Mouse (Mus musculus) heart, embryonic 15.5 days (tissue): Measurements from ENCODE around the gene Slc6a1. TPM values are rescaled to one million over a fixed set of nuclear protein-coding genes. Genes with fewer than 3 reads are reported as not detected.

ENCODE experiments used
- ATAC-seq: fragments of 200-750 bp; cut with Nextera tagmentation; replicated peaks from 2 replicates; pipeline ENCODE4 v1.8.0; 2017; ENCODE audit warnings: low read depth, moderate TSS enrichment; ENCODE audit not compliant: insufficient number of reproducible peaks, insufficient read depth, low FRiP score
- H3K27ac ChIP-seq: fragments of 300-500 bp; sonication (generic); 2 replicates; pipeline ENCODE4 v1.5.1; 2015; ENCODE audit warnings: mild to moderate bottlenecking, inconsistent platforms
- H3K27me3 ChIP-seq: fragments of 300-500 bp; sonication (generic); 2 replicates; pipeline ENCODE4 v1.6.1; 2015; ENCODE audit warnings: inconsistent platforms
- H3K36me3 ChIP-seq: fragments of 300-500 bp; sonication (generic); 2 replicates; pipeline ENCODE4 v1.6.1; 2015; ENCODE audit warnings: mild to moderate bottlenecking, inconsistent platforms
- H3K4me1 ChIP-seq: fragments of 300-500 bp; sonication (generic); replicated peaks from 2 replicates; pipeline ENCODE4 v1.6.1; 2015; ENCODE audit warnings: inconsistent platforms
- H3K4me2 ChIP-seq: fragments of 300-500 bp; sonication (generic); 2 replicates; pipeline ENCODE4 v1.6.1; 2015; ENCODE audit warnings: inconsistent platforms, mild to moderate bottlenecking, moderate library complexity
- H3K4me3 ChIP-seq: fragments of 300-500 bp; sonication (generic); 2 replicates; pipeline ENCODE4 v1.5.1; 2015; ENCODE audit warnings: mild to moderate bottlenecking, inconsistent platforms
- H3K9ac ChIP-seq: fragments of 300-500 bp; sonication (generic); 2 replicates; pipeline ENCODE4 v1.6.1; 2015; ENCODE audit warnings: mild to moderate bottlenecking, inconsistent platforms
- H3K9me3 ChIP-seq: fragments of 300-500 bp; sonication (generic); replicated peaks from 2 replicates; pipeline ENCODE4 v1.6.1; 2016; ENCODE audit warnings: inconsistent platforms
- WGBS: fragments of 180-500 bp; shearing (Covaris S2); methylation state at CpG from one replicate; pipeline ENCODE4 v1.1.7; 2015; ENCODE audit warnings: mixed read lengths; 5-methylcytosine and 5-hydroxymethylcytosine counted together
- polyA plus RNA-seq: library from polyadenylated mRNA; unstranded; fragments of >200 nt; fragmentation: Nextera tagmentation; extraction: Ambion mirVana; gene quantifications from 2 replicates; pipeline ENCODE4 v1.2.1, GENCODE M21; 2015

Slc6a1 gene
- polyA plus RNA-seq, 1 experiment from 2014 or later = 0.16 TPM

DNA sequence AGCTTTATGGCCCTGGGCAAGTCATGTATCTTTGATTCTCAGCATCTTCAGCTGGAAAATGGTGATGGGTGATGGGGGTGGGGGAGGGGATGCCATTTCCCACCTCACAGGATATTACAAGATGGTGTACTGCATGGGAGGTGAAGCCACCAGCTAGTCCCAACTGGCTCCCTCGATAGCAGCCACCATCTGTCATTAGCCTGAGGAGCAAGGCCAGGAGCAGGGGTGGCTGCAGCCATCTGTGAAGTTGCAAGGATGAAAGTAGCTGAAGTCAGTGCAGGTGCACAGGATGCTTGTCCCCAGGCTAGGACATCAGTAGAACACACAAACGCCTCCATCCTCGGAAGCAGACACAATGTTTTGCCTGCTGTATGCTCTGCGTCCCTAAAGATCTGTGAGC, 8.5 kb downstream of the Slc6a1 start:
- Histone ChIP-seq H3K27ac (no peak overlapping the region), H3K4me2 (no peak overlapping the region), H3K4me1 (no peaks in the 10 kb centered on the region), H3K4me3 (no peak overlapping the region), H3K27me3 (peaks cover 67% of the 10 kb centered on the region), H3K36me3 (no peaks in the 10 kb centered on the region), H3K9ac (no peak overlapping the region), H3K9me3 (no peaks in the 10 kb centered on the region)
- WGBS = 49% methylated on average over 4 of the region's 4 CpGs
- ATAC-seq = no peak

DNA sequence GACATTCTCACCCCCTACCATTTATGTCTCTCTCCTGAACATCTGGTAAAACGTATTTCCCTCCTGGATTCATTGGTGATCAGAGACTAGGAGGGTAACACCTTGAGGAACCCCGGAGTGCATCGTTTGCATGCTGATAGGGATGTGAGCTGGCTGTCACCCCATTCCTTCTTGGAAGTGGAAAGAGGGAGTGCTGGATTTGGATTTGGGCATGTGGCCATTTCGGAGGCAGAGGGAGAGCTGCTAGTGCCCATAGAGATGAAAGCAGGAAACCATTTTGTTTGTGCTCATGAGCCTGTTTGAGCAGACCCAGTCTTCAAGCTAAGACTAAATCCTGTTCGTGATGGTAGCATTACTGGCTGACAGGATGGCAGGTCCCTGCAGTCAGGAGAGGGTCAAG, 9.0 kb downstream of the Slc6a1 start:
- no peak overlapping the region for H3K9ac ChIP-seq
- WGBS = 52% methylated on average over 5 of the region's 5 CpGs
- ATAC-seq = no peak
- no peaks in the 10 kb centered on the region for H3K36me3 ChIP-seq
- no peaks in the 10 kb centered on the region for H3K9me3 ChIP-seq
- no peak overlapping the region for H3K27ac ChIP-seq
- no peaks in the 10 kb centered on the region for H3K4me1 ChIP-seq
- peaks cover 62% of the 10 kb centered on the region for H3K27me3 ChIP-seq
- no peak overlapping the region for H3K4me2 ChIP-seq
- no peak overlapping the region for H3K4me3 ChIP-seq

DNA sequence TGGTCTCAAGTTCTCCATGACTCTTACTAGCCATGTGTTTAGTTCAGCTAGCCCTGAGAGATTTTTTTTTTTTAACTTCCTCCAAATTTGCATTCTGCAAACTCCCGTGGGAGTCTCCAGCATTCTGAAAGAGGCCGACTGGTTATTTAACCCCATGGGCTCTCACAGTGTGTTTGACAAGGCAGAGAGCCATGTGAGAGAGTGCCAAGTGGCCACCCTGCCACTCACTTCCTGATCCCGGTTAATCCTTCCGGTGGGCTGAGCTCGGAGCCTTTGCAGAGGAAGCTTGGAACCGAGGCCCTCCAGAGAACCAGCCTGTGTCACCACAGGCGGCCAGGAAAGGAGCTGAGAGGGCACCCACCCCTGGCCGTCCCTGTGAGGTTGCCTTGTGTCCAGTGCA, 11.1 kb downstream of the Slc6a1 start:
- H3K27ac ChIP-seq = no peak overlapping the region
- ATAC-seq = no peak
- H3K4me3 ChIP-seq = no peak overlapping the region
- H3K9ac ChIP-seq = no peak overlapping the region
- no peaks in the 10 kb centered on the region for H3K9me3 ChIP-seq
- H3K36me3 ChIP-seq = no peaks in the 10 kb centered on the region
- WGBS = 25% methylated on average over 8 of the region's 8 CpGs
- H3K4me1 ChIP-seq = no peaks in the 10 kb centered on the region
- peaks cover 46% of the 10 kb centered on the region for H3K27me3 ChIP-seq
- H3K4me2 ChIP-seq = no peak overlapping the region

DNA sequence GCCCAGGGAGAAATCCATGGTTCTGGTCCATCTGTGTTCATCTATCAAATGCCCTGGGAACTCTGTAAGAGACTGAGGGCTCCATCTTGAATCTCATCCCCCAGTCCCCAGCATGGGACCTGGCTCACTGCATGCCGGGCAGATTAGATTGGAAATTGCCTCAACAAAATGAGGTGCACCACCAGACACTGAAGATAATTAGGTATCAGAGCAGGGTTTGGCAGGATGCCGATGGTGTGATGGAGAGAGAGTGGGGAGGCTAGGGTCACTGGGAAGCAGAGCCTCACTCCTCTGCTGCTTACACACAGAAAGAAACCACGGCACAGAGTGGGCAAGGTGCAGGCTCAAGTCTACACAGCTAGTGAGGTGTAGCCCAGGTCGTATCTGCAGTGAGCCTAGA, 12.7 kb downstream of the Slc6a1 start:
- no peak overlapping the region for H3K9ac ChIP-seq
- no peaks in the 10 kb centered on the region for H3K36me3 ChIP-seq
- H3K4me2 ChIP-seq = no peak overlapping the region
- no peak for ATAC-seq
- 85% methylated on average over 4 of the region's 4 CpGs for WGBS
- H3K27ac ChIP-seq = no peak overlapping the region
- no peak overlapping the region for H3K4me3 ChIP-seq
- no peaks in the 10 kb centered on the region for H3K4me1 ChIP-seq
- no peaks in the 10 kb centered on the region for H3K9me3 ChIP-seq
- peaks cover 32% of the 10 kb centered on the region for H3K27me3 ChIP-seq

DNA sequence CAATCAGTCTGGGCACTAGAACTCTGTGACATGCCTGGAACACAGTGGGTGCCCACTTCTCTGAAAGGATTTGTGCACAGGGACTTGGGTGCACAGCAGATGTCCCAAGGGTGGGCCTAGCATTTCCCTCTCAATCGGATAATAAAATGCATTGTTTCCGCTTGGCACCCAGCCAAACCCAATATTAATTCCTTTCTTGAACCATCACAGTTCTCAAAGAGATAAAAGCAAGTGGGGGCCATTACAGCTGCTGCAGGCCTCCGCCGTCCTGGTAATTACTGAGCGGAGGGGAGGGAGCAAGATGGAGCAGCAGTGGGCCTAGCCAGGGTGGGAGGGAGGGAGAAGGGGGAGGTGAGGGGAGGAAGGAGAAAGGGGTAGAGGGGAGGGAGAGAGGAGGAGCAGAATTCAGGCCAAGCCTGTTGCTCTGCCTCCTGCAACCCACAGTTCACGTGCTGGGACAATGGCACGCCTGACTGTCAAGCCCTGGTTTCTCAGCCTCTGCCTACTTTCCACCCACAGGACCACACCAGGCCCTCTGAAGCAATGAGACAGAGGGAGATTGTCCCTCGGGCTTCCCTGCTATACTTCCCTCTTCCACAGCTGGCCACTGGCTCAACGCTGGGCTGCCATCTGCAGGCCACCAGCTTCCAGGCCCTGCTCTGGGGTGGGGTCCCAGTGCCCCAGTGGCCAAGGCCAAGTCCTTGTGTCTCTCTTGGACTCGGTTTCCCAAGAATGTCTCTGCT, 15.0 kb downstream of the Slc6a1 start:
- H3K9ac ChIP-seq = no peak overlapping the region
- no peak overlapping the region for H3K4me3 ChIP-seq
- H3K27ac ChIP-seq = no peak overlapping the region
- H3K4me2 ChIP-seq = no peak overlapping the region
- WGBS = 53% methylated on average over 10 of the region's 10 CpGs
- H3K4me1 ChIP-seq = no peaks in the 10 kb centered on the region
- peaks cover 8% of the 10 kb centered on the region for H3K27me3 ChIP-seq
- no peak for ATAC-seq
- no peaks in the 10 kb centered on the region for H3K9me3 ChIP-seq
- no peaks in the 10 kb centered on the region for H3K36me3 ChIP-seq

DNA sequence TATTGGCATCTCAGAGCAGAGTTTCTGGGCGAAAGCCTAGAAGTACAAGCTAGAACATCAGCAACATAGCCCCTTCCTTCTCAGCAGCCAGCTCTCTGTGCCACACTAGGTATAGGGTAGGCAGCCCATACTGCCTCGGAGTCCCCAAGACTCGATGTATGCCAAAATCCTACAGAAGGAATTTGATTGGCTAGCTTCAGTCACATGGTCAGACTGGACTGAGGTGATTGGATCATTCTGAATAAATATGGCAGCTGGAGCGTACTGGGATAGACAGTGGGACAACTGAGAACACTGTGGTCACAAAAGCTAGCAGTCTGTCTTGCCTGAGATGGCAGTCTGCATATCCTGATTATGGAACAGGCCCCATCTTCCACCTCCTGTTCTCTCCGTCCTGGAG, 17.3 kb downstream of the Slc6a1 start:
- peaks cover 6% of the 10 kb centered on the region; the same call in 1 of the 2 replicates for H3K27me3 ChIP-seq
- WGBS = 81% methylated on average over 5 of the region's 5 CpGs
- H3K9ac ChIP-seq = no peak overlapping the region
- no peaks in the 10 kb centered on the region for H3K9me3 ChIP-seq
- no peak overlapping the region for H3K4me2 ChIP-seq
- no peak for ATAC-seq
- no peaks in the 10 kb centered on the region for H3K36me3 ChIP-seq
- H3K27ac ChIP-seq = no peak overlapping the region
- no peaks in the 10 kb centered on the region for H3K4me1 ChIP-seq
- H3K4me3 ChIP-seq = no peak overlapping the region

DNA sequence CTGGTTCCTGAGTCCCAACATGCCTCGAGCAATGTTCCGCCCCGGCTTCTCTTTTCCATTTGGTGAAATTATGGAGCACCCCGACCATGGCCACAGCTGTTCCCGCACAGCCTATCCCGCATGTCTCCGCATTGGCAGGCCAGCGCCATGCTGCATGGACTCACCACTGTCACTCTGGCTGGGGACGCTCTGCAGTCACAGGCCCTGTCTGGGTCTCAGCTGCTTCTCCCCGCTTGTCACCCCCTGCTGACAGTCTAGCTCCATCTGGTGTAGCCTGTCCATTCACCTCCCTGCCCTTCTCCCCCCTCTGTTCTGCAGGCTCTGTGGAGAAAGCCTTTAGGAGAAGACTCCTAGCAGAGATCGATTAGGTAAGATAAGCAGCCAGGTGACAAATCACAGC, 18.3 kb downstream of the Slc6a1 start:
- H3K27ac ChIP-seq = no peak overlapping the region
- whole genome bisulfite sequencing = 77% methylated on average over 11 of the region's 11 CpGs
- H3K27me3 ChIP-seq = peaks cover 14% of the 10 kb centered on the region
- no peaks in the 10 kb centered on the region for H3K9me3 ChIP-seq
- no peaks in the 10 kb centered on the region for H3K36me3 ChIP-seq
- no peak overlapping the region for H3K4me2 ChIP-seq
- H3K4me3 ChIP-seq = no peak overlapping the region
- no peak for ATAC-seq
- no peak overlapping the region for H3K9ac ChIP-seq
- no peaks in the 10 kb centered on the region for H3K4me1 ChIP-seq

DNA sequence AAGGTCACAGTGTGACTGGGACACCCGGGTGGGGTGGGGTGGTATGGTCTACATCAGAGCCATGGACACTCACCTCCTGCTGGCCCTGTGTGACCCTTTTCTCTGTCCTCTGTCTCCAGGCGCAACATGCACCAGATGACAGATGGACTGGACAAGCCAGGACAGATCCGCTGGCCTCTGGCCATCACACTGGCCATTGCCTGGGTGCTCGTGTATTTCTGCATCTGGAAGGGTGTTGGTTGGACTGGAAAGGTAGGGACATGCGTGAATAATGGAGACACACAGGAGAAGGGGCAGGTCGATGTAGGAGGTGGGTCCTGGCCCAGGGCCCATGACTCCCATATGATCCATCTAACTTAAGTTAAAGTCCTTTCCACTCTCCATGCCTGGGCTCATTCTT, 22.2 kb downstream of the Slc6a1 start:
- no peaks in the 10 kb centered on the region for H3K36me3 ChIP-seq
- H3K4me3 ChIP-seq = no peak overlapping the region
- H3K4me2 ChIP-seq = no peak overlapping the region
- no peak overlapping the region for H3K27ac ChIP-seq
- WGBS = 78% methylated on average over 6 of the region's 6 CpGs
- no peak for ATAC-seq
- H3K9me3 ChIP-seq = no peaks in the 10 kb centered on the region
- H3K9ac ChIP-seq = no peak overlapping the region
- peaks cover 43% of the 10 kb centered on the region for H3K27me3 ChIP-seq
- no peaks in the 10 kb centered on the region for H3K4me1 ChIP-seq

DNA sequence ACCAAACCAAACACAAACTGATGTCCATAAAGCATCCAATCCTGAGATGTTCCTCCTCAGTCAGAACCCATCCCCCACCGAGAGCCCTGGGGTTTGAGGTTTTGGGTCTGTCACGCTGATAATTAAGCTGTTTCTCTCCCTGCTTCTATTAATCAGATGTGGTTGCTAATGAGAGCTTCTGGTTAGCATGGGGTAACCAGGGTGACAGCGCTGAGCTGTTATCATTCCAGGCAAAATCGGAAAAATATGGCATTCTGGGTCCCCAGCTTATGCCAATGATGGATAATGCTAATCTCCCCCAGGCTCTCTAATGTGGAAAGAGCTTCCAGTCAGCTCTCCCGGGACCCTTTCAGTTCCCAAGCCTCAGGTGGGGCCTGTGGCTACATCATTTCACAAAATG, 38.1 kb downstream of the Slc6a1 start:
- Histone ChIP-seq H3K4me3 (no peak overlapping the region), H3K4me1 (no peaks in the 10 kb centered on the region), H3K27ac (no peak overlapping the region), H3K9ac (no peak overlapping the region), H3K9me3 (no peaks in the 10 kb centered on the region), H3K36me3 (no peaks in the 10 kb centered on the region), H3K4me2 (no peak overlapping the region), H3K27me3 (no peaks in the 10 kb centered on the region)
- 65% methylated on average over 5 of the region's 5 CpGs for WGBS
- ATAC-seq = no peak

DNA sequence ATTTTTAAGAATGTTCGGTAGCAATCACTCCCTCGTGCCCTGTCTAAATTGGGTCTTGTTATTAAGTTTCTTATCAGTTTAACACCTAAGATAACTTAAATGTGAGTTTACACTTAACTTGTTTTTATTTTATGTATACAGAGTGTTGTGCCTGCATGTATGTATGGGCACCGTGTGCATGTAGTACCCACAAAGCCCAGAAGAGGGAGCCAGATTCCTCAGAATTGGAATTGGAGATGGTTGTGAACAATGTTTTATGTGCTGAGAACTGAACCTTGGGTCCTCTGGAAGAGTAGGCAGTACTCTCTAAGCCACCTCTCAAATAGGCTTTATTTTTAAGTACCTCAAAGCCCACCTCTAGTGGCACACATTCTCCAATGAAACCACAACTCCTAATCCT, 38.7 kb downstream of the Slc6a1 start:
- no peak for ATAC-seq
- Histone ChIP-seq H3K36me3 (no peaks in the 10 kb centered on the region), H3K27me3 (no peaks in the 10 kb centered on the region), H3K4me2 (no peak overlapping the region), H3K9ac (no peak overlapping the region), H3K9me3 (no peaks in the 10 kb centered on the region), H3K4me1 (no peaks in the 10 kb centered on the region), H3K27ac (no peak overlapping the region), H3K4me3 (no peak overlapping the region)
- 91% methylated on average over 3 of the region's 3 CpGs for WGBS

DNA sequence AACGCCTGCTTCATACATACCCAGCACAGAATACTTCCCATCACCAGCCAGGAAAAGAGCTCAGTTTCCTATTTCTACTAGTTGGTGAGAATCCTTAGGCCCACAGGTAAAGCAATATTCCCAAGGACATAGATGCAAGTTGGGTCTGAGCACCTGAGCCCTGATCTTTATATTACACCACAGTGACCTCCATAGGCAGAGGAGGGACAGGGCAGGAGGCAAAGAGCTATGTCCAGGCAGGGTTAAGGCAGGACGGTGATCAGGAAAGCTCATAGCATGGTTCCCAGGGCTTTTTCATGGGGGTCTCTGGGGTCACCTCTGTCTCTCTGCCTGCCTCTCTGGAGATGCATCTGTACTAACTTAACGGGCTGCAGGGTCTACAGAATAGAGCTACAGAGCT, 40.5 kb downstream of the Slc6a1 start:
- 76% methylated on average over 3 of the region's 3 CpGs for WGBS
- ATAC-seq = no peak

DNA sequence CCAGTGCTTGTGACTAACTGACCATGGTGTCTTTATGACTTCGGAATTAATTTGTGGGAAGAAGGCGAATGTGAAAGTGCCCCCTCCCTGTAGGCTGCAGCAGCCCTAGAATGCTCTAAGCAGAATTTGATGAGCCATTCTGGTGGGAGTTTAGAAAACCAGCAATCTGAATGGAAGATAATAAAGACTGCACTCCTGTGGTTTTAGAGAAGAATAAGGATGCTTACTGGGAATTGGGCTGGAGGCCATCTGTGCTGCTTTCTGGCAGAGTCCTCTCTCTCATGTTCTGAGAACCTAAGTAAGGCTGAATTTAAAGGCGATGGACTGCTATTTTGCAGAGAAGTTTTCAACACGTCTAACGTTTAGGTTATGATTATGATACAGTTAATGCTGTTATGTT, 42.4 kb downstream of the Slc6a1 start:
- 88% methylated on average over 5 of the region's 5 CpGs for WGBS
- no peak overlapping the region for H3K9ac ChIP-seq
- H3K9me3 ChIP-seq = no peaks in the 10 kb centered on the region
- H3K27me3 ChIP-seq = no peaks in the 10 kb centered on the region
- no peaks in the 10 kb centered on the region for H3K36me3 ChIP-seq
- no peak overlapping the region for H3K4me2 ChIP-seq
- H3K4me3 ChIP-seq = no peak overlapping the region
- no peaks in the 10 kb centered on the region for H3K4me1 ChIP-seq
- no peak for ATAC-seq
- no peak overlapping the region for H3K27ac ChIP-seq

More for the DNA sequence above, 40.5 kb downstream of the Slc6a1 start:
- no peak overlapping the region for H3K9ac ChIP-seq
- H3K27me3 ChIP-seq = no peaks in the 10 kb centered on the region
- no peaks in the 10 kb centered on the region for H3K4me1 ChIP-seq
- no peak overlapping the region for H3K27ac ChIP-seq
- H3K4me2 ChIP-seq = no peak overlapping the region
- no peaks in the 10 kb centered on the region for H3K36me3 ChIP-seq
- H3K9me3 ChIP-seq = no peaks in the 10 kb centered on the region
- no peak overlapping the region for H3K4me3 ChIP-seq
